Mouse (Mus musculus) forebrain, embryonic 12.5 days (tissue): ENCODE measurements around the gene Gpr135. TPM values are rescaled to one million over a fixed set of nuclear protein-coding genes. Genes with fewer than 3 reads are reported as not detected.

ENCODE experiments used
- ATAC-seq: fragments of 200-750 bp; cut with Nextera tagmentation; 2 replicates; pipeline ENCODE4 v1.8.0; 2017; ENCODE audit warnings: moderate TSS enrichment; ENCODE audit not compliant: low FRiP score
- H3K27ac ChIP-seq: fragments of 300-500 bp; sonication (generic); 2 replicates; pipeline ENCODE4 v1.5.1; 2016; ENCODE audit warnings: mild to moderate bottlenecking
- H3K27me3 ChIP-seq: fragments of 300-500 bp; sonication (generic); 2 replicates; pipeline ENCODE4 v1.6.1; 2016; ENCODE audit warnings: mild to moderate bottlenecking
- H3K36me3 ChIP-seq: fragments of 300-500 bp; sonication (generic); replicated peaks from 2 replicates; pipeline ENCODE4 v1.6.1; 2016; ENCODE audit warnings: mild to moderate bottlenecking
- H3K4me1 ChIP-seq: fragments of 300-500 bp; sonication (generic); 2 replicates; pipeline ENCODE4 v1.6.1; 2016
- H3K4me2 ChIP-seq: fragments of 300-500 bp; sonication (generic); 2 replicates; pipeline ENCODE4 v1.6.1; 2016; ENCODE audit warnings: mild to moderate bottlenecking, moderate library complexity
- H3K4me3 ChIP-seq: fragments of 300-500 bp; sonication (generic); replicated peaks from 2 replicates; pipeline ENCODE4 v1.5.1; 2016; ENCODE audit warnings: mild to moderate bottlenecking
- H3K9ac ChIP-seq: fragments of 300-500 bp; sonication (generic); 2 replicates; pipeline ENCODE4 v1.6.1; 2016; ENCODE audit warnings: mild to moderate bottlenecking
- H3K9me3 ChIP-seq: fragments of 300-500 bp; sonication (generic); 2 replicates; pipeline ENCODE4 v1.6.1; 2016
- WGBS: fragments of 180-500 bp; shearing (Covaris S2); methylation state at CpG from one replicate; pipeline ENCODE4 v1.1.7; 2016; 5-methylcytosine and 5-hydroxymethylcytosine counted together
- polyA plus RNA-seq: library from polyadenylated mRNA; unstranded; fragments of >200 nt; fragmentation: Nextera tagmentation; extraction: Ambion mirVana; gene quantifications from 2 replicates; pipeline ENCODE4 v1.2.1, GENCODE M21; 2016

Gpr135 gene
- polyA plus RNA-seq, result 1.1 and 1.4 TPM in 2 replicates

- Histone ChIP-seq H3K36me3 (no peaks in the 10 kb centered on the region), H3K27ac (peak within 1 kb of the TSS; percentile 74), H3K27me3 (peaks cover 21% of the 10 kb centered on the region), H3K4me2 (peak within 1 kb of the TSS; percentile 97), H3K9ac (peak within 1 kb of the TSS; percentile 71), H3K9me3 (no peaks in the 10 kb centered on the region), H3K4me1 (peaks cover 10% of the 10 kb centered on the region), H3K4me3 (peak within 1 kb of the TSS; percentile 69)
- ATAC-seq, result peak; percentile 87
- WGBS, result under 1% methylated on average over 94 of the region's 94 CpGs
Measured at GRCm38 (mm10) chr12:72070327-72071269, at the start of gene Gpr135. TSS of gene Gpr135 (minus strand) at chr12:72071125.

- Histone ChIP-seq H3K4me1 (no peaks in the 10 kb centered on the region), H3K9ac (no peak overlapping the region), H3K27me3 (no peaks in the 10 kb centered on the region), H3K4me2 (no peak overlapping the region), H3K9me3 (no peaks in the 10 kb centered on the region), H3K36me3 (no peaks in the 10 kb centered on the region), H3K4me3 (no peak overlapping the region), H3K27ac (no peak overlapping the region)
- 87% methylated on average over 22 of the region's 23 CpGs for WGBS
- no peak for ATAC-seq
Measured at GRCm38 (mm10) chr12:72115686-72116345, 44.9 kb upstream of the Gpr135 start.

- H3K4me3 ChIP-seq, result no peak overlapping the region
- no peaks in the 10 kb centered on the region for H3K9me3 ChIP-seq
- whole genome bisulfite sequencing, result 81% methylated on average over 6 of the region's 6 CpGs
- no peaks in the 10 kb centered on the region for H3K36me3 ChIP-seq
- no peak overlapping the region for H3K4me2 ChIP-seq
- ATAC-seq, result no peak
- H3K9ac ChIP-seq, result no peak overlapping the region
- no peaks in the 10 kb centered on the region for H3K4me1 ChIP-seq
- H3K27me3 ChIP-seq, result no peaks in the 10 kb centered on the region
- H3K27ac ChIP-seq, result no peak overlapping the region
Measured at GRCm38 (mm10) chr12:72115126-72115525, 44.2 kb upstream of the Gpr135 start.

GRCm38 (mm10) chr12:72104525-72105281, 33.8 kb upstream of the Gpr135 start:
- H3K4me2 ChIP-seq, result no peak overlapping the region
- no peak overlapping the region for H3K9ac ChIP-seq
- no peak overlapping the region for H3K27ac ChIP-seq
- 0 out of 2 replicates have a peak, but pooled peaks cover 3% of the 10 kb centered on the region for H3K27me3 ChIP-seq
- H3K4me3 ChIP-seq, result no peak overlapping the region
- 37% methylated on average over 14 of the region's 14 CpGs for WGBS
- H3K36me3 ChIP-seq, result peaks cover 11% of the 10 kb centered on the region
- H3K4me1 ChIP-seq, result no peaks in the 10 kb centered on the region
- no peaks in the 10 kb centered on the region for H3K9me3 ChIP-seq
- ATAC-seq, result peak; percentile 65; the same call in 1 of the 2 replicates

- H3K27ac ChIP-seq, result no peak overlapping the region
- WGBS, result 88% methylated on average over 5 of the region's 5 CpGs
- H3K9ac ChIP-seq, result no peak overlapping the region
- H3K4me2 ChIP-seq, result no peak overlapping the region
- H3K9me3 ChIP-seq, result no peaks in the 10 kb centered on the region
- H3K4me1 ChIP-seq, result no peaks in the 10 kb centered on the region
- H3K27me3 ChIP-seq, result 0 out of 2 replicates have a peak, but pooled peaks cover 3% of the 10 kb centered on the region
- H3K4me3 ChIP-seq, result no peak overlapping the region
- peaks cover 16% of the 10 kb centered on the region for H3K36me3 ChIP-seq
- ATAC-seq, result no peak
Measured at GRCm38 (mm10) chr12:72104027-72104426, 33.1 kb upstream of the Gpr135 start.

GRCm38 (mm10) chr12:72102776-72103175, 31.9 kb upstream of the Gpr135 start:
- H3K4me2 ChIP-seq, result no peak overlapping the region
- H3K27me3 ChIP-seq, result 0 out of 2 replicates have a peak, but pooled peaks cover 3% of the 10 kb centered on the region
- no peaks in the 10 kb centered on the region for H3K9me3 ChIP-seq
- no peak overlapping the region for H3K9ac ChIP-seq
- no peaks in the 10 kb centered on the region for H3K4me1 ChIP-seq
- H3K27ac ChIP-seq, result no peak overlapping the region
- H3K36me3 ChIP-seq, result peaks cover 22% of the 10 kb centered on the region
- 88% methylated on average over 6 of the region's 6 CpGs for WGBS
- ATAC-seq, result no peak
- H3K4me3 ChIP-seq, result no peak overlapping the region

GRCm38 (mm10) chr12:72096966-72097365, 26.0 kb upstream of the Gpr135 start:
- WGBS, result 96% methylated on average over 8 of the region's 8 CpGs
- Histone ChIP-seq H3K27me3 (no peaks in the 10 kb centered on the region), H3K36me3 (peaks cover 74% of the 10 kb centered on the region), H3K27ac (no peak overlapping the region), H3K9me3 (no peaks in the 10 kb centered on the region), H3K4me1 (no peaks in the 10 kb centered on the region), H3K9ac (no peak overlapping the region), H3K4me2 (no peak overlapping the region), H3K4me3 (no peak overlapping the region)
- ATAC-seq, result no peak

GRCm38 (mm10) chr12:72089802-72090201, 18.9 kb upstream of the Gpr135 start:
- no peak overlapping the region for H3K27ac ChIP-seq
- no peak overlapping the region for H3K9ac ChIP-seq
- H3K9me3 ChIP-seq, result no peaks in the 10 kb centered on the region
- H3K4me1 ChIP-seq, result peaks cover 15% of the 10 kb centered on the region
- peaks cover 41% of the 10 kb centered on the region for H3K36me3 ChIP-seq
- no peak overlapping the region for H3K4me2 ChIP-seq
- no peak overlapping the region for H3K4me3 ChIP-seq
- 93% methylated on average over 4 of the region's 4 CpGs for WGBS
- no peak for ATAC-seq
- H3K27me3 ChIP-seq, result no peaks in the 10 kb centered on the region

GRCm38 (mm10) chr12:72086166-72086825, 15.4 kb upstream of the Gpr135 start:
- peaks cover 30% of the 10 kb centered on the region for H3K4me1 ChIP-seq
- peaks cover 7% of the 10 kb centered on the region for H3K36me3 ChIP-seq
- peak overlapping the region; percentile 98 for H3K27ac ChIP-seq
- WGBS, result 1% methylated on average over 18 of the region's 18 CpGs
- peak overlapping the region; percentile 84 for H3K9ac ChIP-seq
- H3K27me3 ChIP-seq, result no peaks in the 10 kb centered on the region
- ATAC-seq, result no peak
- peak overlapping the region; percentile 69 for H3K4me2 ChIP-seq
- H3K4me3 ChIP-seq, result peak overlapping the region; percentile 70
- no peaks in the 10 kb centered on the region for H3K9me3 ChIP-seq

- Histone ChIP-seq H3K4me2 (peak within 1 kb of the TSS; percentile 69), H3K9ac (peak within 1 kb of the TSS; percentile 84), H3K36me3 (peaks cover 3% of the 10 kb centered on the region; the same call in 1 of the 2 replicates), H3K27ac (peak within 1 kb of the TSS; percentile 98), H3K4me1 (peaks cover 30% of the 10 kb centered on the region), H3K9me3 (no peaks in the 10 kb centered on the region), H3K27me3 (no peaks in the 10 kb centered on the region), H3K4me3 (peak within 1 kb of the TSS; percentile 70)
- under 1% methylated on average over 60 of the region's 60 CpGs for WGBS
- peak; percentile 97 for ATAC-seq
Measured at GRCm38 (mm10) chr12:72085329-72086165, 14.6 kb upstream of the Gpr135 start, which contains the start of the genes L3hypdh and Jkamp. TSS of gene L3hypdh (minus strand) at chr12:72085439. TSS of gene Jkamp (plus strand) at chr12:72085589.

GRCm38 (mm10) chr12:72085024-72085328, 14.1 kb upstream of the Gpr135 start:
- peak overlapping the region; percentile 69 for H3K4me2 ChIP-seq
- whole genome bisulfite sequencing, result under 1% methylated on average over 31 of the region's 31 CpGs
- no peak for ATAC-seq
- H3K9ac ChIP-seq, result peak overlapping the region; percentile 52
- peak overlapping the region; percentile 73 for H3K27ac ChIP-seq
- peak overlapping the region; percentile 70 for H3K4me3 ChIP-seq
- H3K27me3 ChIP-seq, result no peaks in the 10 kb centered on the region
- no peaks in the 10 kb centered on the region for H3K9me3 ChIP-seq
- H3K4me1 ChIP-seq, result peaks cover 30% of the 10 kb centered on the region
- H3K36me3 ChIP-seq, result no peaks in the 10 kb centered on the region
